Mouse (Mus musculus) pancreas, adult 10 weeks (tissue): ENCODE measurements around the gene Ceacam2. TPM values are rescaled to one million over a fixed set of nuclear protein-coding genes. Genes with fewer than 3 reads are reported as not detected.

Source experiments
- polyA plus RNA-seq: library from polyadenylated mRNA; stranded (reverse); fragments of 350-450 nt; fragmentation: Illumina TruSeq; extraction: RNeasy Lipid Tissue Mini Kit (QIAGEN cat#74804); gene quantifications from one replicate; pipeline ENCODE4 v1.2.3, GENCODE M21; 2015; ENCODE audit warnings: low read depth, low replicate concordance; ENCODE audit not compliant: insufficient read depth

Gene Ceacam2
- not detected for polyA plus RNA-seq

GRCm38 (mm10) chr7:25539376-25539907, at the start of gene Ceacam2:
TSS of gene Ceacam2 (minus strand) at chr7:25539857.

GRCm38 (mm10) chr7:25477091-25477751, 62.4 kb downstream of the Ceacam2 start, which contains the start of gene Ceacam1:
TSS of gene Ceacam1 (minus strand) at chr7:25477603.

Other genes starting within 250 kb of the Ceacam2 start
- 6.7 TPM for gene Pafah1b3, start 241.9 kb downstream of the Ceacam2 start, polyA plus RNA-seq
- not detected for gene Prr19, start 238.4 kb downstream of the Ceacam2 start, polyA plus RNA-seq
- gene Tmem145, start 233.8 kb downstream of the Ceacam2 start, polyA plus RNA-seq = 0.72 TPM
- gene Megf8, start 222.7 kb downstream of the Ceacam2 start, polyA plus RNA-seq = 9.3 TPM
- gene Cnfn, start 170.1 kb downstream of the Ceacam2 start, polyA plus RNA-seq = not detected
- 22.6 TPM for gene Lipe, start 141.1 kb downstream of the Ceacam2 start, polyA plus RNA-seq
- not detected for gene Cxcl17, start 127.0 kb downstream of the Ceacam2 start, polyA plus RNA-seq
- gene Ceacam1, start 62.3 kb downstream of the Ceacam2 start, polyA plus RNA-seq = 10.8 TPM
- not detected for gene Erich4, start 76.0 kb upstream of the Ceacam2 start, polyA plus RNA-seq
- 14.6 TPM for gene Dmac2, start 79.6 kb upstream of the Ceacam2 start, polyA plus RNA-seq
- gene B3gnt8, start 86.8 kb upstream of the Ceacam2 start, polyA plus RNA-seq = 1.2 TPM
- gene Bckdha, start 119.1 kb upstream of the Ceacam2 start, polyA plus RNA-seq = 34.9 TPM
- gene Exosc5, start 119.3 kb upstream of the Ceacam2 start, polyA plus RNA-seq = 14.8 TPM
- not detected for gene Tmem91, start 135.3 kb upstream of the Ceacam2 start, polyA plus RNA-seq
- 5.2 TPM for gene B9d2, start 140.9 kb upstream of the Ceacam2 start, polyA plus RNA-seq
- 9.3 TPM for gene Tgfb1, start 147.1 kb upstream of the Ceacam2 start, polyA plus RNA-seq
- 13.9 TPM for gene Ccdc97, start 179.2 kb upstream of the Ceacam2 start, polyA plus RNA-seq
- 15.3 TPM for gene Hnrnpul1, start 214.9 kb upstream of the Ceacam2 start, polyA plus RNA-seq
- gene Axl, start 248.8 kb upstream of the Ceacam2 start, polyA plus RNA-seq = 25.0 TPM